Mouse (Mus musculus) regulatory T cell (primary cell): ENCODE results near the gene Plekha8.

ENCODE experiments used
- in situ Hi-C: fragments of 300-600 bp; cut with MboI, MseI; formaldehyde crosslinking; loops from one replicate; pipeline ENCODE4 v1.15.1; 2025; ENCODE audit warnings: high pct_unique_total_duplicates

The Plekha8 gene

DNA sequence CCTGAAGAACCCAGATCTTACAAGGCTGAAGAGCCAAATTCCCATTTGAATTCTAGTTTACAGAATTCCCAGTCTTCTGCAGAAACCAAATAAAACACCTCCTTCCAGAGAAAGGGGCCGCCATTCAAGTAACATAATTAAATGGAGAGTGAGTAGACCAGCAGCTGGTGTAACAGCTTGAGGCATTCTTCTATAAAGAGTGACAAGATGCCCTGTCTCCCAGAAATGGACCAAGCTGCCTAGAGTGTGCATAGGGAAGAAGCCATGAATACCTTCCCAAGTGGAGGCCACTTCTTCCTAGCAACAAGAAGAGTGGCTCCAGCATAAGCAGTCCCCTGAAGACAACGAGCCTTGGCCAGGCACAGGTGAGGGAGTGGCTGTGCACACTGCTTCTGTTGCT is 47.0 kb downstream of the Plekha8 start:
- in situ Hi-C loops = no loop called here

- in situ Hi-C loops = no loop called here
Observed at GRCm38 (mm10) chr6:54643181-54643580, 48.3 kb downstream of the Plekha8 start.

DNA sequence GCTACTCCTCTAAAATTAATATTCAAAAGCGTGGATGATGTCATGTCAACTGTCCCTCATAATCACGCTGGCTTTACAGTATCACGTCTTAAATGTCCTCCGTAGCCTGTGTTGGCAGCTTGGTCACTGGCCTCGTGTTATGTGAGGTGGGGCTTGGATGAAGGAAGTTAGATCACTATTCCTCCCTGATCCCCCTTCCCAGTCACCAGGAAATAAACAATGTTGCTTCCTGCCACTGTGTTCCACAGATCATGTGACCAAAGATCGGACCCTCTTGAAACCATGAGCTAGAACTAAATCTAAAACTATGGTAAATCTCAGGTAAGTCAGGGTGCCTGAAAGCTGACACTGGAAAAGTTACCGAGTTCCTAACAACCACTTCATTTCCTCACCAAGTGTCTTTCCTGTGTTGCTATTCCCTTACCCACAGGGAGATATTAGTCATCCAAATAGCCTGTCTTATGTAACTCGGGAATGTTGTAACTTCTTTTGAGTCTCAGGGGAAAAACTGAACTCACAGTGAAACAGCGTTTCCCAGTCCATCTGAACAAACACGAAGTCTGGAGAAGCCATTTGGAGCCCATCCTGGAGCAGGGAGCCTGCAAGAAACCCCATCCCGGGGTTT is 60.7 kb downstream of the Plekha8 start:
- in situ Hi-C loops = loop anchor here (25.0 kb wide), 1 partner anchor 707 kb away; no protein-coding TSS in a partner anchor

- in situ Hi-C loops = loop anchor here (25.0 kb wide), 1 partner anchor 704 kb away; no protein-coding TSS in a partner anchor
Observed at GRCm38 (mm10) chr6:54657861-54658260, 63.0 kb downstream of the Plekha8 start.

DNA sequence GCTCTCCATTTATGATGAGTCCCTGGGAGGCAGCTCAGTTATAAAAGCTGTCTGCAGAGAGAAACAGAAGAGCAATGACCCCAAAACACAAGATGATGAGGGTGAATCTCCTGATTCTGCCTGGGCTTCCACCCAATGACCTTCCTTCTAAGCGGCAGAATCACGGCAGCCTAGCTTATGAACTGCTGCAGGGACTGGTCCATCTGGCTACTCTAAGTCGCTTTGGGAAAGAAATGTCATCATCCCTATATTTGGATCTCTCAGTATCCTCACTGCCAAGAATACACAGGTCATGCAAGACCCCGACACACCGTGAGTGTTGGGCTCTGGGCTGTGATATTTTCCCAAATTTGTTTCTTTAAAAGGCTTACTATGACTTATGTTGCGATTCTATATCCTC is 75.0 kb downstream of the Plekha8 start:
- in situ Hi-C loops = loop anchor here (25.0 kb wide), 1 partner anchor 692 kb away; no protein-coding TSS in a partner anchor

GRCm38 (mm10) chr6:54672901-54673300 is 78.0 kb downstream of the Plekha8 start:
- in situ Hi-C loops = loop anchor here (25.0 kb wide), 1 partner anchor 689 kb away; no protein-coding TSS in a partner anchor

DNA sequence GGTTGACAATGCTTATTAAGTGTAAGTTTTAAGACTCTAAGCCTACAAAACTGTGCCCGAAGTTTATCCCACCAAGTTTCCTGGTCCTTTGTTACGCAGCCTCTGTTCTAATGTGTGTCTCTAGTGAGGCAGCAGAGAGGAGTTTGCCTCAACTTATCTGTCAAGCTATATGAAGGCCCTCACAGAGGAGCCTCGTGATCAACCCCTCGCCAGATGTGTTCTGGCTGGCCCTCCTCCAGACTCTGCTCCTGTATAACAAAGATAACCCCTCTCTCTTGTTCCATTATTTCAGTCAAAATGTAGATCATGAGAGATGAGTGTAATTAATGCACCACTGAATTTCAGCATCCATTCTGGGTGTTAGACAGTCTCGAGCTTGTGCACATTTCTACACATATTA is 84.8 kb downstream of the Plekha8 start:
- in situ Hi-C loops = no loop called here

- in situ Hi-C loops = no loop called here
Observed at GRCm38 (mm10) chr6:54680891-54681745, 86.2 kb downstream of the Plekha8 start, which contains the start of gene Mturn. Mturn (plus strand) TSS chr6:54681624.

DNA sequence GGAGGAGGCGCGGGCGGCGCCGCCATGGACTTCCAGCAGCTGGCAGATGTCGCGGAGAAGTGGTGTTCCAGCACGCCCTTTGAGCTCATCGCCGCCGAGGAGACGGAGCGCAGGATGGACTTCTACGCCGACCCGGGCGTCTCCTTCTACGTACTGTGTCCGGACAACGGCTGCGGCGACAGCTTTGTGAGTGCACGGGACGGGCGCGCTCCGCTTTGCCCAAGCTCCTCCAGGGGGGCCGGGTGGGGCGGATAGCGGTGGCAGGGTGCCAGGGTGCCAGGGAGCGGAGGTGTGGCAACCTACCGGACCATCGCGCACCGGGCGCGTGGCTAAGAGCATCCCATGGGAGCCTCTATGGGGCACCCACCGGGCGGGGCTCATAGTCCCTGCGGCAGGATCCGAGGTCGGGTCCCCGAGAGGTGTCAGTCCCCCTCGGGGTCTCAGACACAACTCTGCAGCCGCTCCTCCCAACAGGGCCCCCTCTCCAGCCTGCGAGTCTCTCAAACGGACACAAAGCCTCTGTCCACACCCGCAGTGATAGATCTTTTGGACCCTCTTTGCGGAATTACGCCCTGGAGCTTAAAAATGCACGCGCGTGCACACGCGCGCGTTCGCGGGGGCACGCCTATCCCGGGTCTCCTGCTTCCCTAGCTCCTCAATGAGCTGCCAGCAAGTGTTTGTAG is 87.0 kb downstream of the Plekha8 start:
- in situ Hi-C loops = no loop called here

- in situ Hi-C loops = no loop called here
Observed at GRCm38 (mm10) chr6:54684085-54684484, 89.2 kb downstream of the Plekha8 start.

GRCm38 (mm10) chr6:54685103-54685502 is 90.2 kb downstream of the Plekha8 start:
- in situ Hi-C loops = no loop called here

DNA sequence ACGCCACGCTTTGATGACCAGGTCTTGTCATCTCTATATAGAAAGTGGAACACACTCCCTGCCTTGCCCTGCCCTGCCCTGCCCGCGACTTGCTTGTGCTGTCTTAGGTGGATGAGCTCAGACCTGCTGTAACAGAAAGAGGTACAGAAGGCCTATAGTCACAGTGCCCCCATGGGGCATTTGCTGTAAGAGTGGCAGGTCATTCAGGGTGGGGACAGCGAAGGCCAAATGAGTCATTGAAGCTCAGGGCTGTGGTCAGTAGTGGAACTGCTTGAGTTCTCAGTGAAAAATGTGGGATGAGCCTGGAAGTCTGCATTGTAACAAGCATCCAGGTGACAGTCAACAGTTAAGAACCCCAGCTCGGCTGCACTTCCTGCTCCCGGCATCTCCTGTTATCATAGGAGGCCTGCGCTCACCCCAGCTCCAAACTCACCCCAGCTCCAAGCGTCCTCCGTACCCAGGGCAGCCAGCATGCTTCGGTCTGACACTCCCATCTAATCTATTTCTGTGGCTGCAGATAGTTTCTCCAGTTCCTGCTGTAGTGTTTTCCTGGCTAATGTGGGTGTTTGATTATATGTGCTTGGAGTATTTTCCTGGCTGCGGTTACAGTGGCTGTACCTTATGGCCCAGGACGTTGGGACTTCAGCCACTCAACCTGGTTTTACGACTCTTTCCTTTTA is 90.9 kb downstream of the Plekha8 start:
- in situ Hi-C loops = no loop called here

DNA sequence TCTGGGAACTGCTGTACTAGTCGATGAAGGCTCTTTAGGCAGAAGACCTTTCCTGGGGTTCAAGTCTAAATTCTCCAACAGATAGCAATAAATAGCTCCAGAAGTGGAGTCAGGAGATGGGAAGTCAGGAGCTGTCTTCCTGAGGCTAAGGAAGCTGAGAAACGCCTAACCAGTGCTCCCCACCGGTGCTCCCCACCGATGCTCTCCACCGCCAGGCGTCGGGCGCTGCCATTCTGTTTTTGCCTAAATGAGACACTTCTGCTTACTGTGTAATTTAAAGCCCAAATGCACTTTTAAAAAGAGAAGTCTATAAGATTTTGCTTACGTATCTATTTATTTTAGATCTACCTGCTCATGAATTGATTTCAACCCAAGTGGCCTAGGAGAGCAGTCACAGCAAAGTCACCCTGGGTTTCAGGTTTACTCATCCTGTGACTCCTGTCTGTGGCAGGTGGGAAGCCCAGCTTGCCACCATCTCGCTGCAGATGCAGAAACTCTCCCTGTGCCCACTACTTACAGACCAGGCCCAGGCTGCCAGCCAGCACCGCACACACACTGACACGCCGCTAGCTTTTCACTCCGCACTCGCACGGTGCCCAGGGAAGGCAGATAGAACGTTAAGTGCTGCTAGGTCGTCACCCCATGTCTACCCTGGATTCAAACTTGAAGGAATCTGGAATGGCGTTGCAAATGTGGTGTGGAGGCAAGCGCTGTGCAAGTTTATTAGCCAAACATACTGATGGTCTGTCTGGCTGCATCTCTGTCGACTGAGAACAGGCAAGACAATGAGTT is 92.2 kb downstream of the Plekha8 start:
- in situ Hi-C loops = no loop called here

GRCm38 (mm10) chr6:54688467-54689323 is 93.8 kb downstream of the Plekha8 start:
- in situ Hi-C loops = no loop called here

- in situ Hi-C loops = no loop called here
Observed at GRCm38 (mm10) chr6:54689686-54690085, 94.8 kb downstream of the Plekha8 start.

DNA sequence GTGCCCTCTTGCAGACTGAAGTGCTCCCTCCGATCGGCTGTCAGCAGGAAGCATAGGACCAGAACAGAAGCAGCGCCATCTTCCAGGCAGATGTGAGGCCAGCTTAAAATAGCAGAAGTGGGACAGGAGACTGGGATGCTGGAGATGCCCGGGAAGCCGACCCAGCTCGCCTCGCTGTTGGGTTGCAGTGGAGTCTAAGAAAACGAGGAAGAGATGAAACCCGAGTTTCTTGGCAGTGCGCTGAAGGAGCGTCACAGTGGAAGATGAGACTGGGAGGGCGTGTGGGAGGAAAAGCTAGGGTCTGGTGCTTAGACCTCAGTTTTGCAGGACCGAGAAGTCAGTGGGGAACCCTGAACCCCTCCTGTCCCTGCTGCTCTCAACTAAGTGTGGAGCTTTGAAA is 95.9 kb downstream of the Plekha8 start:
- in situ Hi-C loops = no loop called here

- in situ Hi-C loops = no loop called here
Observed at GRCm38 (mm10) chr6:54691368-54692116, 96.6 kb downstream of the Plekha8 start.

DNA sequence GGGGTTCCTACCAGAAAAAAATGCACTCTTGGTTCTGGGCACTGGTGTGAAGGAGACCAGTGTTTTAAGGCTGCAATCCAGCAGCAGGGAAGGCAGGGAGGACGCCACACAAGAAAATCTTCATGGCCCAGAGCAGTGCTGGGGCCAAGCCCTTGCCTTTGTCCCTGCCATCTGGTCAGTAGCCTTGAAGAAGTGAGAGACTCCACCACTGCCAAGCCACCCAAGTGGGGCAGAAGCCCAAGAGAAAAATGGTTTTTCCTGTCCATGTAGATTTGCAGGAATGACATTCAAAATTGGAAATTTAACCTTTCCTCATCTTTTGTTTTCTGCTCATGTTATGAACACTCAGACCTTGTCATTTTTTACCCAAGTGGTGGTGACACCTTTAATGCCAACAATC is 97.3 kb downstream of the Plekha8 start:
- in situ Hi-C loops = no loop called here

DNA sequence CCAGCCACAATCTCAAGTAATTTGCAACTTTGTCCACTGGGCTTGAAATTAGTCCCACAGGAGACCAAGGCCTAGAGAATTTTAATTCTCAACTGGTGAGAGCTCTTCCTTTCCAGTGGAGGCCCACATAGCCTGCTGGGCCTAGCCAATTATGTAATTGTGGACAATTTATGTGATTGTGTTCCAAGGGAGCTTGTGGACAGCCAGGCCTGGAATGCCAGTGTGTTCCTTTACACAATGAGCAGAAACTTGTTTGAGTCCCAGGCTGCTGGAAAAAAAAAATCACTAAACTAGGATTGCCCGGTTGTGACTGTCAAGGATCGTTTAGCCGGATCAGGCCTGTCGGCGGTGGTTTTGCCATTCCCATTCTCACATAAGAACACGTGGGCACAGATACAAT is 98.4 kb downstream of the Plekha8 start:
- in situ Hi-C loops = no loop called here
